Mouse (Mus musculus): ENCODE data around the gene Emx2.

Emx2 gene

GRCm38 (mm10) chr19:59462459-59463292, 4.5 kb downstream of the Emx2 start:
- no peak for DNase-seq (ENCODE audit: extremely low read depth, low read depth)

- DNase-seq (ENCODE audit: extremely low read depth, low read depth): no peak
Observed at GRCm38 (mm10) chr19:59463842-59464443, 5.8 kb downstream of the Emx2 start.

GRCm38 (mm10) chr19:59465281-59465680, 7.1 kb downstream of the Emx2 start:
- DNase-seq (ENCODE audit: extremely low read depth, low read depth): no peak

GRCm38 (mm10) chr19:59465751-59466410, 7.7 kb downstream of the Emx2 start:
- no peak for DNase-seq (ENCODE audit: extremely low read depth, low read depth)

GRCm38 (mm10) chr19:59466417-59466937, 8.3 kb downstream of the Emx2 start:
- DNase-seq (ENCODE audit: extremely low read depth, low read depth): no peak

- no peak for DNase-seq (ENCODE audit: extremely low read depth, low read depth)
Observed at GRCm38 (mm10) chr19:59467016-59467412, 8.8 kb downstream of the Emx2 start.

GRCm38 (mm10) chr19:59467413-59468064, 9.4 kb downstream of the Emx2 start:
- no peak for DNase-seq (ENCODE audit: extremely low read depth, low read depth)

- no peak for DNase-seq (ENCODE audit: extremely low read depth, low read depth)
Observed at GRCm38 (mm10) chr19:59468065-59468810, 10.1 kb downstream of the Emx2 start.

GRCm38 (mm10) chr19:59469035-59469949, 11.1 kb downstream of the Emx2 start:
- DNase-seq (ENCODE audit: extremely low read depth, low read depth): no peak

GRCm38 (mm10) chr19:59470074-59470630, 12.0 kb downstream of the Emx2 start:
- no peak for DNase-seq (ENCODE audit: extremely low read depth, low read depth)

- DNase-seq (ENCODE audit: extremely low read depth, low read depth): no peak
Observed at GRCm38 (mm10) chr19:59470913-59471312, 12.7 kb downstream of the Emx2 start.

- no peak for DNase-seq (ENCODE audit: extremely low read depth, low read depth)
Observed at GRCm38 (mm10) chr19:59472844-59473243, 14.7 kb downstream of the Emx2 start.

- no peak for DNase-seq (ENCODE audit: extremely low read depth, low read depth)
Observed at GRCm38 (mm10) chr19:59479912-59480311, 21.7 kb downstream of the Emx2 start.

GRCm38 (mm10) chr19:59480563-59480962, 22.4 kb downstream of the Emx2 start:
- no peak for DNase-seq (ENCODE audit: extremely low read depth, low read depth)

- no peak for DNase-seq (ENCODE audit: extremely low read depth, low read depth)
Observed at GRCm38 (mm10) chr19:59492258-59492657, 34.1 kb downstream of the Emx2 start.

- no peak for DNase-seq (ENCODE audit: extremely low read depth, low read depth)
Observed at GRCm38 (mm10) chr19:59496832-59497231, 38.7 kb downstream of the Emx2 start.

GRCm38 (mm10) chr19:59508896-59509295, 50.7 kb downstream of the Emx2 start:
- no peak for DNase-seq (ENCODE audit: extremely low read depth, low read depth)

- DNase-seq (ENCODE audit: extremely low read depth, low read depth): no peak
Observed at GRCm38 (mm10) chr19:59513181-59513580, 55.0 kb downstream of the Emx2 start.

Measured in MEL-GATA-1-ER (cell line).